Comparison of ENCODE assay signal across 8 mouse cellular contexts in genomic region chr1:189627976-189628768, GRCm38 (mm10). TPM values are rescaled to one million over a fixed set of nuclear protein-coding genes. Genes with fewer than 3 reads are reported as not detected.
DNase-seq lines count a peak whose midpoint lies in the region; ATAC-seq and TF ChIP-seq lines count a peak whose summit lies in the region.

No protein-coding gene starts in this region.

- ATAC-seq in midbrain, embryonic 11.5 days (ENCODE audit: low FRiP score): peak; percentile 50
- ATAC-seq in midbrain, embryonic 13.5 days: no peak
- no peak; the same call in 1 of the 2 replicates for ATAC-seq in embryonic facial prominence, embryonic 11.5 days (replicated peaks; ENCODE audit: insufficient number of reproducible peaks, low FRiP score, low TSS enrichment, low read depth)
- peak; percentile 62; the same call in 1 of the 2 replicates for ATAC-seq in hindbrain, postnatal 0 days
- no peak for ATAC-seq in limb, embryonic 11.5 days (ENCODE audit: insufficient number of reproducible peaks, low FRiP score, low TSS enrichment, low read depth)

- no peaks in the 10 kb centered on the region for H3K36me3 ChIP-seq in midbrain, embryonic 11.5 days (ENCODE audit: control insufficient read depth, insufficient read depth, low read length)
- no peaks in the 10 kb centered on the region for H3K36me3 ChIP-seq in midbrain, embryonic 13.5 days
- H3K36me3 ChIP-seq in embryonic facial prominence, embryonic 11.5 days (replicated peaks; ENCODE audit: control insufficient read depth, insufficient read depth, low read depth, low read length): no peaks in the 10 kb centered on the region
- H3K36me3 ChIP-seq in hindbrain, postnatal 0 days (ENCODE audit: insufficient read depth, low read length): no peaks in the 10 kb centered on the region
- no peaks in the 10 kb centered on the region for H3K36me3 ChIP-seq in limb, embryonic 11.5 days (ENCODE audit: control insufficient read depth, insufficient read depth, low read length)

- H3K4me1 ChIP-seq in midbrain, embryonic 11.5 days (ENCODE audit: control insufficient read depth, insufficient read depth, low read length): no peaks in the 10 kb centered on the region
- H3K4me1 ChIP-seq in midbrain, embryonic 13.5 days (replicated peaks): no peaks in the 10 kb centered on the region
- no peaks in the 10 kb centered on the region for H3K4me1 ChIP-seq in embryonic facial prominence, embryonic 11.5 days (ENCODE audit: control insufficient read depth, insufficient read depth, low read length)
- H3K4me1 ChIP-seq in hindbrain, postnatal 0 days (ENCODE audit: insufficient read depth, low read length): no peaks in the 10 kb centered on the region
- H3K4me1 ChIP-seq in limb, embryonic 11.5 days (ENCODE audit: control insufficient read depth, insufficient read depth, low read length): no peaks in the 10 kb centered on the region

- H3K9me3 ChIP-seq in midbrain, embryonic 11.5 days (ENCODE audit: control insufficient read depth, low read length): no peaks in the 10 kb centered on the region
- H3K9me3 ChIP-seq in midbrain, embryonic 13.5 days: no peaks in the 10 kb centered on the region
- no peaks in the 10 kb centered on the region; the same call in 1 of the 2 replicates for H3K9me3 ChIP-seq in embryonic facial prominence, embryonic 11.5 days (replicated peaks; ENCODE audit: control insufficient read depth, low read length)
- H3K9me3 ChIP-seq in hindbrain, postnatal 0 days (ENCODE audit: low read length): no peaks in the 10 kb centered on the region
- no peaks in the 10 kb centered on the region for H3K9me3 ChIP-seq in limb, embryonic 11.5 days (ENCODE audit: control insufficient read depth, low read length)

- DNase-seq in midbrain, embryonic 11.5 days (ENCODE audit: low spot score, missing footprints): peak; percentile 98
- DNase-seq in adrenal gland, adult (ENCODE audit: inconsistent age in 2 of 2, low spot score in 1 of 2): peak; percentile 70 to 87
- DNase-seq in embryonic facial prominence, embryonic 11.5 days (ENCODE audit: low spot score): peak; percentile 87
- DNase-seq in hindbrain, postnatal 0 days (ENCODE audit: low spot score): peak; percentile 84
- peak; percentile 89 for DNase-seq in limb, embryonic 11.5 days (ENCODE audit: low spot score)
- peak; percentile 20 for DNase-seq in ovary, adult 18-20 months (ENCODE audit: low spot score)
- DNase-seq in yolk sac, embryonic 10.5 days (ENCODE audit: low spot score): peak; percentile 53

- no peak overlapping the region for H3K4me3 ChIP-seq in midbrain, embryonic 11.5 days (ENCODE audit: low read depth, low read length)
- H3K4me3 ChIP-seq in midbrain, embryonic 13.5 days (replicated peaks): no peak overlapping the region
- no peak overlapping the region for H3K4me3 ChIP-seq in embryonic facial prominence, embryonic 11.5 days (ENCODE audit: low read depth, low read length)
- H3K4me3 ChIP-seq in hindbrain, postnatal 0 days (ENCODE audit: low read length): no peak overlapping the region
- H3K4me3 ChIP-seq in limb, embryonic 11.5 days (ENCODE audit: low read depth, low read length): no peak overlapping the region

- 82% methylated on average over 9 of the region's 9 CpGs for WGBS in midbrain, embryonic 11.5 days
- 79% methylated on average over 9 of the region's 9 CpGs for WGBS in midbrain, embryonic 13.5 days
- WGBS in embryonic facial prominence, embryonic 11.5 days: 49% methylated on average over 9 of the region's 9 CpGs
- WGBS in hindbrain, postnatal 0 days: 76% methylated on average over 9 of the region's 9 CpGs
- 72% methylated on average over 9 of the region's 9 CpGs for WGBS in limb, embryonic 11.5 days

- no peak overlapping the region for H3K4me2 ChIP-seq in midbrain, embryonic 11.5 days
- no peak overlapping the region for H3K4me2 ChIP-seq in midbrain, embryonic 13.5 days (replicated peaks)
- H3K4me2 ChIP-seq in embryonic facial prominence, embryonic 11.5 days (ENCODE audit: low read depth, low read length): no peak overlapping the region
- no peak overlapping the region for H3K4me2 ChIP-seq in hindbrain, postnatal 0 days (ENCODE audit: low read depth, low read length)
- H3K4me2 ChIP-seq in limb, embryonic 11.5 days (ENCODE audit: low read depth, severe bottlenecking): no peak overlapping the region

- TF ChIP-seq CTCF in hindbrain, postnatal 0 days (IDR thresholded peaks at IDR 0.05; ENCODE audit: low read depth): peak; percentile 94

- H3K9ac ChIP-seq in midbrain, embryonic 11.5 days (ENCODE audit: low read length): no peak overlapping the region
- H3K9ac ChIP-seq in midbrain, embryonic 13.5 days (replicated peaks): no peak overlapping the region
- H3K9ac ChIP-seq in embryonic facial prominence, embryonic 11.5 days (replicated peaks; ENCODE audit: low read length): no peak overlapping the region
- no peak overlapping the region for H3K9ac ChIP-seq in hindbrain, postnatal 0 days (replicated peaks; ENCODE audit: low read length)
- no peak overlapping the region for H3K9ac ChIP-seq in limb, embryonic 11.5 days (ENCODE audit: low read length)

- no peaks in the 10 kb centered on the region for H3K27me3 ChIP-seq in midbrain, embryonic 11.5 days (ENCODE audit: control insufficient read depth, insufficient read depth, low read length)
- no peaks in the 10 kb centered on the region for H3K27me3 ChIP-seq in midbrain, embryonic 13.5 days
- no peaks in the 10 kb centered on the region for H3K27me3 ChIP-seq in embryonic facial prominence, embryonic 11.5 days (ENCODE audit: control insufficient read depth, insufficient read depth, low read length)
- H3K27me3 ChIP-seq in hindbrain, postnatal 0 days (ENCODE audit: insufficient read depth, low read length): no peaks in the 10 kb centered on the region
- H3K27me3 ChIP-seq in limb, embryonic 11.5 days (ENCODE audit: control insufficient read depth, insufficient read depth, low read length): no peaks in the 10 kb centered on the region

- H3K27ac ChIP-seq in midbrain, embryonic 11.5 days (ENCODE audit: low read depth, low read length): no peak overlapping the region
- no peak overlapping the region for H3K27ac ChIP-seq in midbrain, embryonic 13.5 days
- no peak overlapping the region for H3K27ac ChIP-seq in embryonic facial prominence, embryonic 11.5 days (replicated peaks; ENCODE audit: low read depth, low read length)
- no peak overlapping the region for H3K27ac ChIP-seq in hindbrain, postnatal 0 days
- no peak overlapping the region for H3K27ac ChIP-seq in limb, embryonic 11.5 days (replicated peaks; ENCODE audit: low read depth, low read length)

RNA-seq across cellular contexts. Expression of gene Cenpf, which starts 59.7 kb away (rescaled TPM):
- polyA plus RNA-seq in midbrain, embryonic 11.5 days (2014; fragmentation: Nextera tagmentation; extraction: Ambion mirVana): 135 and 140 TPM in 2 replicates
- 51.8 and 58.9 TPM in 2 replicates for polyA plus RNA-seq in midbrain, embryonic 13.5 days (2015; fragmentation: Nextera tagmentation; extraction: Ambion mirVana)
- polyA plus RNA-seq in embryonic facial prominence, embryonic 11.5 days (2014; fragmentation: Nextera tagmentation; extraction: Ambion mirVana): 95.3 and 106 TPM in 2 replicates
- total RNA-seq in hindbrain, postnatal 0 days (2014; rRNA removed): 4.8 and 5.4 TPM in 2 replicates
- polyA plus RNA-seq in hindbrain, postnatal 0 days (2015; fragmentation: Nextera tagmentation; extraction: Ambion mirVana): 22.5 and 26.9 TPM in 2 replicates
- 96.7 and 103 TPM in 2 replicates for polyA plus RNA-seq in limb, embryonic 11.5 days (2014; fragmentation: Nextera tagmentation; extraction: Ambion mirVana)

Comparison
In these comparisons a context has a peak if more than half of its experiments do, and no peak if none do; other contexts are left out.
1. ATAC-seq: peak in midbrain, embryonic 11.5 days (single experiment) and hindbrain, postnatal 0 days (single experiment); none in midbrain, embryonic 13.5 days (single experiment), embryonic facial prominence, embryonic 11.5 days (single experiment) and limb, embryonic 11.5 days (single experiment).
2. DNase-seq: peak in every context shown above with its lines; median percentile 98 in midbrain, embryonic 11.5 days; 89 in limb, embryonic 11.5 days; 87 in embryonic facial prominence, embryonic 11.5 days; 84 in hindbrain, postnatal 0 days; 78 in adrenal gland, adult; 53 in yolk sac, embryonic 10.5 days; 20 in ovary, adult 18-20 months.